Mouse (Mus musculus) lung, adult 2 months (tissue): ENCODE measurements around the gene Cbx2.

ENCODE experiments used
- CTCF ChIP-seq: fragments of 200-500 bp; IDR thresholded peaks from 2 replicates; pipeline ENCODE4 v1.5.1; 2011; ENCODE audit warnings: mild to moderate bottlenecking, low read length, control low read depth; ENCODE audit not compliant: insufficient read depth
- POLR2A ChIP-seq: fragments of 200-500 bp; IDR thresholded peaks from 2 replicates; pipeline ENCODE4 v1.6.1; 2011; ENCODE audit warnings: low read depth, mild to moderate bottlenecking, control low read depth, low read length, borderline replicate concordance; ENCODE audit errors: extremely low read depth

GRCm38 (mm10) chr11:118980388-118980787 is 42.4 kb upstream of the Cbx2 start:
- TF ChIP-seq CTCF (no peak), POLR2A (no peak)
